Mouse (Mus musculus): Measurements from ENCODE around the gene Rab25. TPM values are rescaled to one million over a fixed set of nuclear protein-coding genes. Genes with fewer than 3 reads are reported as not detected.

Gene Rab25
- polyA plus RNA-seq, 1 experiment from 2014 or later = 0.41 TPM

- TF ChIP-seq CTCF (IDR thresholded peaks at IDR 0.05) = no peak
- ChIA-PET CTCF (interaction anchor here (0.8 to 23.7 kb wide), 4 partner anchors 9 to 105 kb away, joined by 3 to 484 read pairs (median 8); no protein-coding TSS in a partner anchor), POLR2A (interaction anchor here (0.7 to 2.1 kb wide), 7 partner anchors 9 to 51 kb away, joined by 3 to 9 read pairs (median 3); no protein-coding TSS in a partner anchor)
- ATAC-seq (no peak), DNase-seq (ENCODE audit: low read depth, low spot score) (no peak)
- H3K27me3 ChIP-seq = no peaks in the 10 kb centered on the region
- in situ Hi-C loops (cut with MboI; ENCODE audit: low pct_unique_long_range_greater_than_20kb) = no loop called here
Measured at GRCm38 (mm10) chr3:88512141-88512895, 35.8 kb downstream of the Rab25 start.

- POLR2A ChIA-PET = interaction anchor here (0.8 to 2.1 kb wide), 4 partner anchors 9 to 25 kb away, joined by 3 to 9 read pairs (median 3); no protein-coding TSS in a partner anchor
- in situ Hi-C loops (cut with MboI; ENCODE audit: low pct_unique_long_range_greater_than_20kb) = no loop called here
- TF ChIP-seq CTCF (IDR thresholded peaks at IDR 0.05) = no peak
- ATAC-seq (no peak), DNase-seq (ENCODE audit: low read depth, low spot score) (no peak)
- CTCF ChIA-PET = interaction anchor here (2.2 to 23.7 kb wide), 2 partner anchors 10 to 27 kb away, joined by 8 to 484 read pairs; no protein-coding TSS in a partner anchor
- H3K27me3 ChIP-seq = no peaks in the 10 kb centered on the region
Measured at GRCm38 (mm10) chr3:88511559-88511958, 36.5 kb downstream of the Rab25 start.

GRCm38 (mm10) chr3:88510421-88511289, 37.4 kb downstream of the Rab25 start:
- ChIA-PET CTCF (interaction anchor here (1.2 to 23.7 kb wide), 4 partner anchors 10 to 103 kb away, joined by 4 to 484 read pairs (median 14); no protein-coding TSS in a partner anchor), POLR2A (interaction anchor here (0.7 to 2.6 kb wide), 10 partner anchors 9 to 168 kb away, joined by 3 to 9 read pairs (median 3); no protein-coding TSS in a partner anchor)
- no peak for TF ChIP-seq CTCF (IDR thresholded peaks at IDR 0.05)
- DNase-seq (ENCODE audit: low read depth, low spot score) (no peak), ATAC-seq (no peak)
- in situ Hi-C loops (cut with MboI; ENCODE audit: low pct_unique_long_range_greater_than_20kb) = no loop called here
- H3K27me3 ChIP-seq = no peaks in the 10 kb centered on the region

- CTCF ChIA-PET = interaction anchor here (0.7 to 23.7 kb wide), 6 partner anchors 9 to 103 kb away, joined by 3 to 484 read pairs (median 4); no protein-coding TSS in a partner anchor
- DNase-seq (ENCODE audit: low read depth, low spot score) (peak; percentile 94), ATAC-seq (peak; percentile 84)
- POLR2A ChIA-PET = interaction anchor here (0.6 to 2.6 kb wide), 10 partner anchors 8 to 51 kb away, joined by 3 to 9 read pairs (median 3); no protein-coding TSS in a partner anchor
- no peak for TF ChIP-seq CTCF (IDR thresholded peaks at IDR 0.05)
- no peaks in the 10 kb centered on the region for H3K27me3 ChIP-seq
- in situ Hi-C loops (cut with MboI; ENCODE audit: low pct_unique_long_range_greater_than_20kb) = no loop called here
Measured at GRCm38 (mm10) chr3:88509692-88510420, 38.2 kb downstream of the Rab25 start, which contains the start of gene Lmna. TSS of gene Lmna (minus strand) at chr3:88509956.

- CTCF ChIA-PET = interaction anchor here (0.7 to 23.7 kb wide), 5 partner anchors 9 to 102 kb away, joined by 3 to 484 read pairs (median 5); no protein-coding TSS in a partner anchor
- ATAC-seq = no peak
- no peak for TF ChIP-seq CTCF (IDR thresholded peaks at IDR 0.05)
- POLR2A ChIA-PET = interaction anchor here (0.6 to 2.6 kb wide), 6 partner anchors 11 to 51 kb away, joined by 3 to 9 read pairs (median 4); no protein-coding TSS in a partner anchor
- in situ Hi-C loops (cut with MboI; ENCODE audit: low pct_unique_long_range_greater_than_20kb) = no loop called here
- no peaks in the 10 kb centered on the region for H3K27me3 ChIP-seq
- DNase-seq (ENCODE audit: low read depth, low spot score) = no peak
Measured at GRCm38 (mm10) chr3:88509250-88509649, 38.9 kb downstream of the Rab25 start.

GRCm38 (mm10) chr3:88505765-88506164, 42.3 kb downstream of the Rab25 start:
- ChIA-PET POLR2A (no interaction called here), CTCF (interaction anchor here (0.7 to 9.3 kb wide), 5 partner anchors 10 to 98 kb away, joined by 3 to 111 read pairs (median 6); no protein-coding TSS in a partner anchor)
- TF ChIP-seq CTCF (IDR thresholded peaks at IDR 0.05) = no peak
- DNase-seq (ENCODE audit: low read depth, low spot score) (no peak), ATAC-seq (no peak)
- no peaks in the 10 kb centered on the region for H3K27me3 ChIP-seq
- in situ Hi-C loops (cut with MboI; ENCODE audit: low pct_unique_long_range_greater_than_20kb) = no loop called here

- CTCF ChIA-PET = interaction anchor here (9.3 kb wide), 1 partner anchor 18 kb away, joined by 111 read pairs; no protein-coding TSS in a partner anchor
- in situ Hi-C loops (cut with MboI; ENCODE audit: low pct_unique_long_range_greater_than_20kb) = no loop called here
- no peak for ATAC-seq
- H3K27me3 ChIP-seq = no peaks in the 10 kb centered on the region
- DNase-seq (ENCODE audit: low read depth, low spot score) = no peak
- POLR2A ChIA-PET = no interaction called here
- no peak for TF ChIP-seq CTCF (IDR thresholded peaks at IDR 0.05)
Measured at GRCm38 (mm10) chr3:88505081-88505480, 43.0 kb downstream of the Rab25 start.

- in situ Hi-C loops (cut with MboI; ENCODE audit: low pct_unique_long_range_greater_than_20kb) = no loop called here
- no peak for DNase-seq (ENCODE audit: low read depth, low spot score)
Measured at GRCm38 (mm10) chr3:88503881-88504746, 44.0 kb downstream of the Rab25 start.

More at GRCm38 (mm10) chr3:88503881-88504746, 44.0 kb downstream of the Rab25 start:
- no peak for ATAC-seq
- CTCF ChIA-PET = interaction anchor here (1.5 to 9.3 kb wide), 3 partner anchors 15 to 18 kb away, joined by 4 to 111 read pairs (median 5); no protein-coding TSS in a partner anchor
- no peak for TF ChIP-seq CTCF (IDR thresholded peaks at IDR 0.05)
- POLR2A ChIA-PET = interaction anchor here (1.0 to 6.0 kb wide), 9 partner anchors 8 to 127 kb away, joined by 3 to 75 read pairs (median 9); no protein-coding TSS in a partner anchor
- no peaks in the 10 kb centered on the region for H3K27me3 ChIP-seq
